Mouse (Mus musculus): Measurements from ENCODE around the gene Ndufs8.

Ndufs8 gene

GRCm38 (mm10) chr19:3905261-3905969 is 7.2 kb downstream of the Ndufs8 start:
- in situ Hi-C loops (cut with MboI, MseI): no loop called here

GRCm38 (mm10) chr19:3904363-3904675 is 8.3 kb downstream of the Ndufs8 start:
- in situ Hi-C loops (cut with MboI, MseI): no loop called here

GRCm38 (mm10) chr19:3903648-3904362 is 8.8 kb downstream of the Ndufs8 start:
- in situ Hi-C loops (cut with MboI, MseI): no loop called here

GRCm38 (mm10) chr19:3902966-3903365 is 9.6 kb downstream of the Ndufs8 start:
- in situ Hi-C loops (cut with MboI, MseI): no loop called here

GRCm38 (mm10) chr19:3899618-3900017 is 13.0 kb downstream of the Ndufs8 start:
- in situ Hi-C loops (cut with MboI, MseI): no loop called here

GRCm38 (mm10) chr19:3898952-3899351 is 13.6 kb downstream of the Ndufs8 start:
- in situ Hi-C loops (cut with MboI, MseI): no loop called here

- in situ Hi-C loops (cut with MboI, MseI): no loop called here
Measured at GRCm38 (mm10) chr19:3897557-3897956, 15.0 kb downstream of the Ndufs8 start.

- in situ Hi-C loops (cut with MboI, MseI): no loop called here
Measured at GRCm38 (mm10) chr19:3896208-3896607, 16.4 kb downstream of the Ndufs8 start.

- in situ Hi-C loops (cut with MboI, MseI): no loop called here
Measured at GRCm38 (mm10) chr19:3895171-3895631, 17.4 kb downstream of the Ndufs8 start.

GRCm38 (mm10) chr19:3894294-3894693 is 18.3 kb downstream of the Ndufs8 start:
- in situ Hi-C loops (cut with MboI, MseI): no loop called here

GRCm38 (mm10) chr19:3893545-3894116 is 18.9 kb downstream of the Ndufs8 start:
- in situ Hi-C loops (cut with MboI, MseI): no loop called here

GRCm38 (mm10) chr19:3890181-3890580 is 22.4 kb downstream of the Ndufs8 start:
- in situ Hi-C loops (cut with MboI, MseI): no loop called here

- in situ Hi-C loops (cut with MboI, MseI): no loop called here
Measured at GRCm38 (mm10) chr19:3889096-3889495, 23.5 kb downstream of the Ndufs8 start.

GRCm38 (mm10) chr19:3884325-3884990 is 28.1 kb downstream of the Ndufs8 start:
- in situ Hi-C loops (cut with MboI, MseI): no loop called here

GRCm38 (mm10) chr19:3882214-3882613 is 30.4 kb downstream of the Ndufs8 start:
- in situ Hi-C loops (cut with MboI, MseI): no loop called here

GRCm38 (mm10) chr19:3880054-3880848 is 32.3 kb downstream of the Ndufs8 start:
- in situ Hi-C loops (cut with MboI, MseI): no loop called here

- in situ Hi-C loops (cut with MboI, MseI): no loop called here
Measured at GRCm38 (mm10) chr19:3875045-3875444, 37.5 kb downstream of the Ndufs8 start.

GRCm38 (mm10) chr19:3872373-3872772 is 40.2 kb downstream of the Ndufs8 start:
- in situ Hi-C loops (cut with MboI, MseI): no loop called here

- in situ Hi-C loops (cut with MboI, MseI): no loop called here
Measured at GRCm38 (mm10) chr19:3871468-3871867, 41.1 kb downstream of the Ndufs8 start.

GRCm38 (mm10) chr19:3868290-3868689 is 44.3 kb downstream of the Ndufs8 start:
- in situ Hi-C loops (cut with MboI, MseI): no loop called here

- in situ Hi-C loops (cut with MboI, MseI): loop anchor here (5.0 kb wide), 1 partner anchor 212 kb away; no protein-coding TSS in a partner anchor
Measured at GRCm38 (mm10) chr19:3864960-3865359, 47.6 kb downstream of the Ndufs8 start.

All from T-helper 2 cell (primary cell).